ENCODE assay signal across 12 mouse cellular contexts in genomic region chr4:107605964-107606602, GRCm38 (mm10).
DNase-seq lines count a peak whose midpoint lies in the region; ATAC-seq lines count a peak whose summit lies in the region.
"Had no signal": no experiment of that assay in that cellular context is flagged by ENCODE, and none has a peak within 500 bp of the region (broad histone marks: within the 10 kb centered on the region; RNA-seq: fewer than 3 reads in every experiment).

No protein-coding gene starts in this region.

- H3K36me3 ChIP-seq in limb, embryonic 13.5 days, result no peaks in the 10 kb centered on the region

- peak overlapping the region; percentile 21; the same call in 1 of the 2 replicates for H3K9ac ChIP-seq in limb, embryonic 13.5 days
- H3K9ac ChIP-seq: hindbrain, embryonic 14.5 days had no signal

- ATAC-seq in limb, embryonic 13.5 days (ENCODE audit: low FRiP score, low read depth), result no peak
- peak; percentile 97 for ATAC-seq in megakaryocyte-erythroid progenitor cell, adult 5-6 weeks (replicated peaks; ENCODE audit: low FRiP score, low TSS enrichment, poor library complexity, severe bottlenecking)
- ATAC-seq: forebrain, embryonic 14.5 days had no signal

- no peaks in the 10 kb centered on the region for H3K9me3 ChIP-seq in limb, embryonic 13.5 days

- no peak overlapping the region for H3K27ac ChIP-seq in limb, embryonic 13.5 days
- H3K27ac ChIP-seq: hindbrain, embryonic 14.5 days had no signal

- H3K27me3 ChIP-seq in limb, embryonic 13.5 days, result peaks cover 7% of the 10 kb centered on the region; the same call in 1 of the 2 replicates

- H3K4me2 ChIP-seq in limb, embryonic 13.5 days (replicated peaks), result no peak overlapping the region
- H3K4me2 ChIP-seq: hindbrain, embryonic 14.5 days had no signal

- peaks cover 61% of the 10 kb centered on the region for H3K4me1 ChIP-seq in limb, embryonic 13.5 days

- WGBS in limb, embryonic 13.5 days, result 64% methylated on average over 17 of the region's 17 CpGs

- peak; percentile 9 to 22 for DNase-seq in spleen, postnatal 36 days (ENCODE audit: low spot score in 2 of 2)
- DNase-seq in spleen, adult 18-20 months, result no peak
- peak; percentile 74 for DNase-seq in c-Kit-positive CD71-positive TER-119-positive erythroid progenitor cells, embryonic 14.5 days (ENCODE audit: low spot score)
- DNase-seq in cerebellum, adult 11-12 months, result no peak
- no peak for DNase-seq in lung, postnatal 4 days
- DNase-seq: gastrocnemius, postnatal 25 days; lung, postnatal 14 days; thymus, postnatal 36 days had no signal

- no peak overlapping the region for H3K4me3 ChIP-seq in limb, embryonic 13.5 days

Comparison
In these comparisons a context has a peak if more than half of its experiments do, and no peak if none do; other contexts are left out.
1. DNase-seq: peak in spleen, postnatal 36 days (2 of 2) and c-Kit-positive CD71-positive TER-119-positive erythroid progenitor cells, embryonic 14.5 days (single experiment); none in spleen, adult 18-20 months (0 of 2), cerebellum, adult 11-12 months (single experiment) and lung, postnatal 4 days (0 of 2).